Mouse (Mus musculus) E14TG2a.4 (cell line): ENCODE measurements at regions not wholly inside any gene's neighbourhood (a gene's known extent, or its start where the extent isn't known, plus 50 kb on each side); places are given as distances from the start of the nearest gene placed in this dataset.

Source experiments
- CTCF ChIP-seq: conservative IDR thresholded peaks from 2 replicates; pipeline ENCODE4 v1.5.1; 2014; ENCODE audit warnings: low read length
- NANOG ChIP-seq: IDR thresholded peaks from 2 replicates; pipeline ENCODE4 v1.6.1; 2014; ENCODE audit warnings: borderline replicate concordance, low read length, mixed read lengths

GRCm38 (mm10) chr16:51759228-51759647 is 271.8 kb upstream of the Cblb start:
- TF ChIP-seq CTCF (no peak), NANOG (no peak)
